Mouse (Mus musculus) layer of hippocampus, postnatal 36 days (tissue): Measurements from ENCODE around the gene E330034G19Rik. TPM values are rescaled to one million over a fixed set of nuclear protein-coding genes. Genes with fewer than 3 reads are reported as not detected.
"Not testable (repeated sequence)": the region's sequence is repeated elsewhere in the genome, so short reads cannot be mapped to it uniquely, and the experiment has no call there.

Experiments
- DNase-seq, 2 experiments: peaks; one replicate each; pipeline ENCODE4 v3.0.0; 2022
- total RNA-seq, 2 experiments: library from RNA; stranded (reverse); gene quantifications; 2 replicates each; pipeline ENCODE4 v1.2.3; 2021

Gene E330034G19Rik
- total RNA-seq, 2 experiments from 2014 or later, result not detected

DNA sequence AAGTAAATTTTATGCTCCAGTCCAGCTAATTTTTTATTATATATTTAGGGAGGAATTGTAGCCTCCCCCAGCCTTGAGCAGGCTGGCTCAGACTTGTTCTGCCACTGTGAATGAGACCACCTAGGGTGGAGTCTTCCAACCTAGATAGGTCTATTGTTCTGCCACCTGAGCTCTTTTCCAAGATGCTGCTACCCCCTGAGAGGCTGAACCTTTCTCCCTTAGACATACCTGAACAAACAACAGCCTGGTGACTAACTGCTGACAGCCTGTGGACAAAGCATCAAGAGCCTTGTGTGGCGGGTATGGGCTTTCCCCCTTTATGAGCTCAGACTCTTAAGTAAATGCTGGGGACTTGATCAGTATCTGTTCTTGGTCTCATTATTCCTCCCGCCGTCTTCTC lies 54.0 kb downstream of the E330034G19Rik start:
- DNase-seq, result not testable (repeated sequence)

DNA sequence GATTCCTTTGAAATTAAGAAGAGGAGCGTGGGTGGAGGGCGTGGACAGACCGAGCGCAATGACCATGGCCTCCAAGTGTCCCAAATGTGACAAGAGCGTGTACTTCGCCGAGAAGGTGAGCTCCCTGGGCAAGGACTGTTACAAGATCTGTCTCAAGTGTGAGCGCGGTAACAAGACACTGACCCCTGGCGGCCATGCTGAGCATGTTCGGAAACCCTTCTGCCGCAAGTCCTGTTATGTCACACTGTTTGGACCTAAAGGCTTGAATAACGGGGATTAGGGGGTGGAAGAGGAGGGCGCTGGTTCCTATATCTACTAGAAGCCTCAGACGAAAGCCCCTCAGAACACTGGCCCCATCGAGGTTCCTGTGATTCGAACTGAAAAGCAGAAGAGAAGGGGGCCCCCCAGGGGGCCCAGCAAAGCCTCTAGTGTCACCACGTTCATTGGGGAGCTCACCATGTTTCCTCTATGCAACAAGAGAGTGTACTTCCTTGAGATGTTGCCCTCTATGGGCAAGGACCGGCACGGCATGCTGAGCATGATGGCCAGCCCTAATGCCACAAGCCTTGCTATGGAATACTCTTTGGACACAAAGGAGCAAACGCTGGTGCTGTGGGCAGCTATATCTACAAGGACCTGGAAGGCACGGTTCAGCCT lies 65.4 kb downstream of the E330034G19Rik start:
- peak; percentile 21 to 35 for DNase-seq

Other genes with a start within 250 kb of the E330034G19Rik start
- gene Dlg5, start 47.3 kb upstream of the E330034G19Rik start, total RNA-seq, result 10 to 100 TPM; 57.8 to 61.7 TPM
- gene Polr3a, start 193.8 kb downstream of the E330034G19Rik start, total RNA-seq, result 10 to 100 TPM; 36.5 to 40.0 TPM
- 100 to 1,000 TPM; 752 to 770 TPM for gene Rps24, start 193.9 kb downstream of the E330034G19Rik start, total RNA-seq